Mouse (Mus musculus): ENCODE data around the gene Smarcal1.

Smarcal1 gene

GRCm38 (mm10) chr1:72587532-72587931 lies 4.5 kb downstream of the Smarcal1 start:
- DNase-seq (ENCODE audit: extremely low read depth, insufficient read length, low spot score) = no peak

DNA sequence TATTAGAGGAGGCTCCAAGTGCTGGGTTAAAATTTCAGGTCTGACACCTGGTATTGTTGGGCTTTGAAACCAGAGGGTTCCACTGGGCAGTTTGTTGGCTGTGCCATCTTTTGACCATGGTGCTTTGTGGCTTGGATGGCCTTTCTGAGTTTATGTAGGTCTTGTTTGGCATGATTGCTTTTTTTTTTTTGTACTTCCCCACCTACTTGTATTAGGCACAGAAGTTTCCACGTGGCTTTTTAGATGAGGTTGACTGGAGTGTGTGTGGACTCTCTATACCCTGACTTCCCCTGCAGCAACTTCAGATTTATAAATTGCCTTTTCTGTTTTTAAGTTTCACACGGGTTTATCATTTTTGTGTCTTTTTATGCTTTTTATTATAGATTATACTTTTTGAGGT lies 5.7 kb downstream of the Smarcal1 start:
- DNase-seq (ENCODE audit: extremely low read depth, insufficient read length, low spot score) = no peak

GRCm38 (mm10) chr1:72590636-72591035 lies 7.6 kb downstream of the Smarcal1 start:
- DNase-seq (ENCODE audit: extremely low read depth, insufficient read length, low spot score) = no peak

DNA sequence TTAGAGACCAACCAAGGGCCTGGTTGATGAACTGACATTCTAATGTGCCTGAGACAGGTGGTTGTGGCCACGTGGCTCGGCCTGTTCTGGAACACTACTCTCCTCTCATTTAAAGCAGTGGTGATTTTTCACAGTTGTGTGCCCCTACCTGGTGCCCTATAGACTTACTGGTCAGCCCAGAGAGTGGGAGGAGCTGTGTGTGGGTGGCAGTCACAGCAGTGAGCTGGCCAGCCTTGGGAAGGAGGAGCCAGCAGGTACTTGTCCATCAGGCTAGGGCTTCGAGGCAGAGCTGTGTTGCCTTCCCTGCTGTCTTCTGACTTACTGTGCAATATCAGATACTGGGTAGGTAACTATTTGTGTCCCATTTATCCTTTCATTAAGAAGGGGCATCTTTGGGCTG lies 9.3 kb downstream of the Smarcal1 start:
- no peak for DNase-seq (ENCODE audit: extremely low read depth, insufficient read length, low spot score)

DNA sequence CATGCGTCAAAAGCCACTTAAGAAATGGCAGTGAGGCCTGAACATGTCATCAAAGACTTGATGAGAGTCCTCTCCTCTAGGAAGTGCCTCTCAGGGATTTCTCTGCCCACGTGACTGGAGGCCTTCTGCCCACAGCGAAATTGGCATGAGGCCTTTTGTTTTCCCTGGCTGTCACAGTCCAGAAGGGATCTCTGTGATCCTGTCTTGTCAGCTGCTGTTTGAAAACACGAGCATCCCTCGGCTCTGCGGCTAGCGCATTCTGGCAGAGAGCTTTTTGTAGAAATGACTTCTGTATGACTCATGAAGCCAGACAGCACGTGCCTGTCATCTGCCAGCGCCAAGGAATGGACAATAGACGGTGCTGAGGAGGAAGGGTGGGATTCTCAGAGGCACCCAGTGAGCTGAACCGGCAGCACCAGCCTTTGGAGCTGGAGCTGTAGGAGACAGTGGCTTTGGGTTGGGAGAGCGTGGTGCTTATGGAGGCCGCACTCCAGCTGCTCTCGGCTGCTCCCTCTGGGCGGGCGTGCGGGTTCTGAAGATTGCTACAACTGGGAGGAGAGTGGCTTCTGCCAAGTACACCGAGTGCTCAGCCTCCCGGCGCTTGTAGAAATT lies 10.4 kb downstream of the Smarcal1 start:
- DNase-seq (ENCODE audit: extremely low read depth, insufficient read length, low spot score) = peak; percentile 84

GRCm38 (mm10) chr1:72595686-72596085 lies 12.6 kb downstream of the Smarcal1 start:
- no peak for DNase-seq (ENCODE audit: extremely low read depth, insufficient read length, low spot score)

DNA sequence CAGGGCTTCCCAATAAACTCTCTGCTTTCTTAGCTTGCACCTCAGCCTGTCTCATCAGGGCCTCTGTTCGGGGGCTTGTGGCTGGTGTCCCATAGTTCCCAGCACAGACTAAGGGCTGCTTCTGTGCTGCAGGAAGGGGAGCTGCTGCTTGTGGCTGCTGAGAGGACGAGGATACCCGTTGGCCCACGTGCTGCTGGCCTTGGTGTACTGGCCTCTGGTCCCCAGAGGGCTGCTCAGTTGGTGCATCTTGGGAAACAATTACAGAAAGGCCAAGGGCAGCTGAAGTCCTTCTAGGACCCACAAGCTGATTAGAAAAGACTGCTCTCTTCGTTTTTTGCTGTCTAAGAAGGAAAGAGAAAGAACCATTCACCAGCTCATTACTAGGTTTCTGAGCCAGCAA lies 13.2 kb downstream of the Smarcal1 start:
- DNase-seq (ENCODE audit: extremely low read depth, insufficient read length, low spot score) = no peak

DNA sequence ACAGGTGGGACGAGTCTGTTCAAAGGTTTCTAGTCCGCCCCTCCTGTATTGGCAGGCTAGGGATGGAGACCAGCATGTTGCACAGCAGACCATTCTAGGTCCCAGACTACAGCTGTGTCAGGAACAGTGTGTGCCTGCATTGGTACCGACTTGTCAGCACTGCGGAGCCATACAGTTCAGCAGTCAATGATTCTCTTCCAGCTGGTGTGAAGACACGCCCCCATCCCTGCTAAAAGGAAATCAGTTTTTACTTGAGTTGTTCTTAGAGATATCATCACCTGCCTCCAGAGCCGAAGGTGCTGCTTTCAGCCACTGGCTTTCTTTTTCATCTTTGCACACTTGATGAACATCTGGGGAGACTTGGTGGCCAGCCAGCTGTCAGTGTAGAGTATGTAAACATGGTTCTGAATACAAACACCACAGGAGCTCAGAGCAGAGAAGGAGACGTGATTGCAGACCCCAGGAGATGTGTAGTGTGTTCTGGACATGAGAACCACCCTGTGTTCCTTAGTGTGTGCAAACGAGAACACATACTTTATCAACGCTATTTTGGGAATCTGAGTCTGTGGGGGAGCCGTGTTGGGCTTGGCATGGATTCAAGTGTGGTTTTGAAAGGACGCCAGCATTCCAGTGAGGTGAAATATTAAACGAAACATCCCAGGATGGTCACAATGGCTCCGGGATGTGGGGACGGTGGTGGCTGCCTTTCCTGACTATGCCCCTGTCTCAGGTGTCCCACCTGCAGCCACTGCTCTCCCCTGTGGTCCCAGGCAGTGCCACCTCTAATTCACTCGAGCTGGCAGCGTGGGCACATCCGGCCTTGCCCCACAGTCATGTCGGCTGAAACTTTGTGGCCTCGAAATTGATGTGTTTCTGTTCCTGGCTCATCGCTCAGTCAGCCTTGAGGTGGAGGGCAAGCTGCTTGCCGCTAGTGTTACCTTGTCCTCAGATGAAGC lies 16.4 kb downstream of the Smarcal1 start:
- peak; percentile 75 for DNase-seq (ENCODE audit: extremely low read depth, insufficient read length, low spot score)

- peak; percentile 55 for DNase-seq (ENCODE audit: extremely low read depth, insufficient read length, low spot score)
Measured at GRCm38 (mm10) chr1:72600778-72601177, 17.7 kb downstream of the Smarcal1 start.

DNA sequence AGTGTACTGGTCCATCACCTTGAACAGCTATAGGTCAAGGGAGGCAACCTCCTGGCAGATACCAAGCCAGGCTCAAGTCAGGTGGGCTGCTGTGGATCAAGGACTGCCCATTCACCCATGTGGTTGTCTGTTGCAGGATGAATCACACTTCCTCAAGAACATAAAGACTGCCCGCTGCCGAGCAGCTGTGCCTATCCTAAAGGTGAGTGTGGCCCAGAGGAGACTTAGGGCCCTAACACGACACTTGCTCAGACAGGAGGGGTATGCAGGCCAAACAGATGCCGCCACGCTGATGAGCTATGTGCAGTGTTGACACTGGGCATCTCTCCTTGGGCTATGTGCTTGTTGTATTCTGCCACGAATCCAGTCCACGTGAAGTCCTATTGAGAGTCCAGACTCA lies 18.2 kb downstream of the Smarcal1 start:
- no peak for DNase-seq (ENCODE audit: extremely low read depth, insufficient read length, low spot score)

DNA sequence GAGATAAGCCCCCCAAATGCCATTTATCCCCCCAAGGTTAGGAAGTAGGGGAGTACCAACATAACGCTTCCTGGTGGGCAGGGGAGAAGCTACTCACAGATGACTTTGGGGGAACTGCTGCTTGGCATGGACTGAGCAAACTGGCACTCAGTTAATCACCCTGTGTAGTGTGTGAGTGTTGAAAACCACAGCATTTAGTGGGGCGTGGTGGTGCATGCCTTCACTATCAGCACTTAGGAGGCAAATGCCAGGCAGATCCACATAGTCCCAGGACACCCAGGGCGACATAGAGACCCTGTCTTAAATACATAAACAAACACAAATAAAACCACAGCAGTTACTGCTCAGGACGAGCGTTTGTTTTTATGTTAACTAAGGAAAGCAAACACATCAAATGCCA lies 19.1 kb downstream of the Smarcal1 start:
- no peak for DNase-seq (ENCODE audit: extremely low read depth, insufficient read length, low spot score)

GRCm38 (mm10) chr1:72602803-72603202 lies 19.8 kb downstream of the Smarcal1 start:
- no peak for DNase-seq (ENCODE audit: extremely low read depth, insufficient read length, low spot score)

- DNase-seq (ENCODE audit: extremely low read depth, insufficient read length, low spot score) = no peak
Measured at GRCm38 (mm10) chr1:72606186-72606673, 23.2 kb downstream of the Smarcal1 start.

GRCm38 (mm10) chr1:72609129-72609528 lies 26.1 kb downstream of the Smarcal1 start:
- peak; percentile 50 for DNase-seq (ENCODE audit: extremely low read depth, insufficient read length, low spot score)

DNA sequence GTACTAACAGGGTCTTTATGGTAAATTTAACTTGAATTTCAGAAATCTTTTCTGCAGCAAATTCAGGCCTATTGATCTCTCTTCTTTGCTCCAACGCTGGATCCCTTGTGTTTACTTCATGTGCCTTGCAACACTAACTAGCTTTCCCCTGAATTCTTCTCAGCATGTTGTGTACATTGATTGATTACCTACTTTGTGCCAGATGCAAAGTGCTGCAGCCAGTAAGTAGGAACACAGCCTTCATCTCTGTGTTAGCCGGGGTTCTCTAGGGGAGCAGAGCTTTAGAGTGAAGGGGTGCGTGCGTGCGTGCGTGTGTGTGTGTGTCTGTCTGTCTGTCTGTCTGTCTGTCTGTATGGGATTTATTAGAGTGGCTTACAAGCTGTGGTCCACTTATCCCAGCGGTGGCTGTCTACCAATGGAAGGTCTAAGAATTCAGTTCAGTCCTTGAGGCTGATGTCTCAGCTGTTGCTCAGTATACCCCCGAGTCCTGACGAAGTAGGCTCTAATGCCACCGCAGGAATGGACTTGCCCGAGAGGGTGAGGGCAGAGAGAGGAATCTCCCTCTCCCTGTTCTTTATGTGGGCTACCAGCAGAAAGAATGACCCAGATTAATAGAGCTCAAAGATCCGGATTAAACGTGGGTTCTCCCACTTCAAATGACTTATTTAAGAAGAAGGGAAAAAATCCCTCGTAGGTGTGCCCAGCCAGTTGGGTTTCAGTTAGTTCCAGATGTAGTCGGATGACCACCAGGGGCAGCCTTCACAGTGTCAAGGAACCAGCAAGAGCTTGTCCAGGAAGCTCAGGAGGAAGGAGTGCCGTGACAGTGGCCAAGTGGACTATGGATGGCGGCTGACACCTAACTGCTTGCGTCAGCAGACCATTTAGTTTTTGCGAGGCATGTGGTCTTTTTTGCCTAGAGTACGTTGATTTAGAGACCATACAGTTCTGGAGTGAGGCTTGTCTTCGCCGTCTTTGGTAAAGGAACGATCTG lies 27.1 kb downstream of the Smarcal1 start:
- no peak for DNase-seq (ENCODE audit: extremely low read depth, insufficient read length, low spot score)

GRCm38 (mm10) chr1:72612172-72612571 lies 29.1 kb downstream of the Smarcal1 start:
- DNase-seq (ENCODE audit: extremely low read depth, insufficient read length, low spot score) = no peak

DNA sequence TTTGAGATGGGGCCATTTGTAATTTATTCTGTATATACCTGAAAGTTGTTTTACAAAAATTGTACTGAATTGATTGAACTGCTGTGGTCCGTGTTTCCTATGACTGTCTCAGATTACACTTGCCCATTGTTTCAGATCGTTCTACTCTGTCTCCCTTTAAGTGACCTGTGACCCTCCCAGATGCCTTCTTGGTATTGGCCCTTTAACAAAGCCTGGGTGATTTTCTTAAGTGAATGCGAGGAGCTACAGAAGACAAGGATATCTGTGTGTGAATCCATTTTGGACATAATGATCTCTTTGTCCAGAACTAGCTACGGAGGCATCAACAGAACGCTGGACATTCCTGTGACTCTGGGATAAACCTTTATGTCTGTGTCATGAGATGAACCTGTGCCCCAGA lies 52.2 kb downstream of the Smarcal1 start:
- DNase-seq (ENCODE audit: extremely low read depth, insufficient read length, low spot score) = no peak

- no peak for DNase-seq (ENCODE audit: extremely low read depth, insufficient read length, low spot score)
Measured at GRCm38 (mm10) chr1:72640658-72641410, 57.8 kb downstream of the Smarcal1 start.

DNA sequence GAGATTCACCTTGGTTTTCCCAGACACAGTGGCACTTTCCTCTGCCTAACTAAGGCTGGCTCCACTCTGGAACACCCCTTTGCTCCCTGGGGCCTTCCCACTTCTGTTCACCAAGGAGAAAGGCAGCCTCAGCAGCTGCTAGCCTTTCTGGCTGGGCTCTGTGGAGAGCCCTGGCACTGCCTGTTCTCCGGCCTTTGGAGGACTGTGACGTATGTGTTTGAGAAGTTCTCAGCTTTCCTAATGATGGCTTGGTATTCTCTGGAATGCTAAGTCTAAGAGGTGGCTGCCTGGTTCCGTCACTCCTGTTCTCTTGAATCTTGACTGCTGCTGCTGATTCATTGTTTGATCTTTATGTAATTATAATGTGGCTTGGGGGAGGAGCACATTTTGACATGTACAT lies 90.0 kb downstream of the Smarcal1 start:
- no peak for DNase-seq (ENCODE audit: extremely low read depth, insufficient read length, low spot score)

Measured in 3134 (cell line).